Comparison of ENCODE assay signal across 19 mouse cellular contexts in the genomic region with DNA sequence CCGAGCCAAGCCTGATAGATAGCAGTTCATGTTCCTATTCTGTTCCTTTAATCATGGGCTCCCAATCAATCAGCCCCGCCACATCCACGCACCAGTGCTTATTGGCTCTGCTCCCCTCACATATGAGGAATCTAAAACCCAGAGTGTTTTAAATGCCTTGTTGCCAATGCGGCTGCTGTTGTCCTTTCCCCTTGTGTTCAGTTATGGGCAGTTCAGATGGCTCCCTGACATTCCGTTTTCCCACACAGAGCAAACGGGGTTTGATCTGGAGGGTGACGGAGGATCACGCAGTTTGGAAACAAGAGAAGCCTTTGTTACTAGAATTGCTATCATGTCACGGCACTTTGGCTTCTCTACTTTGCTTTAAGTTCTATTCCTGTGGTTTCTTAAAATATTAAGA.
DNase-seq lines count a peak whose midpoint lies in the region; ATAC-seq lines count a peak whose summit lies in the region.
"Had no signal": no experiment of that assay in that cellular context is flagged by ENCODE, and none has a peak within 500 bp of the region (broad histone marks: within the 10 kb centered on the region; RNA-seq: fewer than 3 reads in every experiment).

No protein-coding gene starts in this region.

- H3K4me2 ChIP-seq in heart, embryonic 15.5 days: 0 out of 2 replicates have a peak overlapping the region, but pooled peaks have one; percentile 10
- H3K4me2 ChIP-seq in heart, embryonic 11.5 days: no peak overlapping the region
- peak overlapping the region; percentile 4; the same call in 1 of the 2 replicates for H3K4me2 ChIP-seq in lung, embryonic 16.5 days (ENCODE audit: low read depth, low read length)
- peak overlapping the region; percentile 17 for H3K4me2 ChIP-seq in embryonic facial prominence, embryonic 14.5 days (ENCODE audit: low read depth, low read length)
- H3K4me2 ChIP-seq: forebrain, embryonic 15.5 days; hindbrain, embryonic 13.5 days had no signal

- H3K9me3 ChIP-seq in heart, embryonic 15.5 days (replicated peaks): no peaks in the 10 kb centered on the region
- no peaks in the 10 kb centered on the region for H3K9me3 ChIP-seq in heart, embryonic 11.5 days (replicated peaks; ENCODE audit: control insufficient read depth, low read length)
- H3K9me3 ChIP-seq in lung, embryonic 16.5 days (ENCODE audit: control insufficient read depth, low read length): no peaks in the 10 kb centered on the region
- H3K9me3 ChIP-seq in embryonic facial prominence, embryonic 14.5 days (ENCODE audit: control insufficient read depth, low read length): no peaks in the 10 kb centered on the region
- H3K9me3 ChIP-seq: forebrain, embryonic 15.5 days; hindbrain, embryonic 13.5 days had no signal

- H3K36me3 ChIP-seq in heart, embryonic 15.5 days: no peaks in the 10 kb centered on the region
- no peaks in the 10 kb centered on the region for H3K36me3 ChIP-seq in heart, embryonic 11.5 days (ENCODE audit: control insufficient read depth, insufficient read depth, low read length)
- H3K36me3 ChIP-seq in lung, embryonic 16.5 days (ENCODE audit: control insufficient read depth, insufficient read depth, low read length): no peaks in the 10 kb centered on the region
- no peaks in the 10 kb centered on the region for H3K36me3 ChIP-seq in embryonic facial prominence, embryonic 14.5 days (ENCODE audit: control insufficient read depth, insufficient read depth, low read length)
- H3K36me3 ChIP-seq: forebrain, embryonic 15.5 days; hindbrain, embryonic 13.5 days had no signal

- no peaks in the 10 kb centered on the region for H3K27me3 ChIP-seq in heart, embryonic 15.5 days
- no peaks in the 10 kb centered on the region for H3K27me3 ChIP-seq in heart, embryonic 11.5 days (ENCODE audit: control insufficient read depth, insufficient read depth, low read length)
- no peaks in the 10 kb centered on the region for H3K27me3 ChIP-seq in lung, embryonic 16.5 days (ENCODE audit: control insufficient read depth, insufficient read depth, low read depth, low read length)
- H3K27me3 ChIP-seq in embryonic facial prominence, embryonic 14.5 days (replicated peaks; ENCODE audit: control insufficient read depth, insufficient read depth, low read length): no peaks in the 10 kb centered on the region
- H3K27me3 ChIP-seq: CH12.LX; forebrain, embryonic 15.5 days; hindbrain, embryonic 13.5 days; Patski had no signal

- intact Hi-C loops in left cerebral cortex, postnatal 4 days (cut with DNase I): no loop called here

- H3K4me3 ChIP-seq in heart, embryonic 15.5 days: no peak overlapping the region
- no peak overlapping the region for H3K4me3 ChIP-seq in heart, embryonic 11.5 days (ENCODE audit: low read depth, low read length)
- H3K4me3 ChIP-seq in lung, embryonic 16.5 days (ENCODE audit: low read length): no peak overlapping the region
- H3K4me3 ChIP-seq in embryonic facial prominence, embryonic 14.5 days (ENCODE audit: low read depth, low read length): no peak overlapping the region
- H3K4me3 ChIP-seq: forebrain, embryonic 15.5 days; hindbrain, embryonic 13.5 days had no signal

- DNase-seq in lung, postnatal 36 days: no peak
- peak; percentile 67 for DNase-seq in embryonic facial prominence, embryonic 14.5 days (ENCODE audit: low spot score)
- DNase-seq in mesoderm, embryonic 11.5 days (ENCODE audit: low read depth, low spot score): peak; percentile 37
- no peak for DNase-seq in left cerebral cortex, postnatal 4 days
- DNase-seq: adrenal gland, postnatal 14 days; cerebellum, adult 11-12 months; cerebellum, adult 9-10 months; cerebellum, postnatal 25 days; gastrocnemius, postnatal 36 days; heart, postnatal 14 days had no signal

- H3K4me1 ChIP-seq in heart, embryonic 15.5 days (replicated peaks): peaks cover 51% of the 10 kb centered on the region
- peaks cover 39% of the 10 kb centered on the region for H3K4me1 ChIP-seq in heart, embryonic 11.5 days (ENCODE audit: control insufficient read depth, insufficient read depth, low read length)
- H3K4me1 ChIP-seq in lung, embryonic 16.5 days (replicated peaks; ENCODE audit: control insufficient read depth, insufficient read depth, low read length): 0 out of 2 replicates have a peak, but pooled peaks cover 7% of the 10 kb centered on the region
- H3K4me1 ChIP-seq in embryonic facial prominence, embryonic 14.5 days (ENCODE audit: control insufficient read depth, insufficient read depth, low read length): peaks cover 16% of the 10 kb centered on the region
- H3K4me1 ChIP-seq: forebrain, embryonic 15.5 days; hindbrain, embryonic 13.5 days had no signal

- ATAC-seq in heart, embryonic 15.5 days (replicated peaks; ENCODE audit: insufficient number of reproducible peaks, insufficient read depth, low FRiP score, low read depth): no peak
- ATAC-seq in heart, embryonic 11.5 days (replicated peaks; ENCODE audit: insufficient number of reproducible peaks, low FRiP score, low TSS enrichment): no peak
- ATAC-seq in lung, embryonic 16.5 days (ENCODE audit: low read depth): peak; percentile 43; the same call in 1 of the 2 replicates
- peak; percentile 33 for ATAC-seq in embryonic facial prominence, embryonic 14.5 days (ENCODE audit: low read depth)
- ATAC-seq: activated CD4-positive, CD25-positive, alpha-beta regulatory T cell, adult 4 months; forebrain, embryonic 15.5 days; hindbrain, postnatal 0 days had no signal

- 56% methylated on average over 9 of the region's 9 CpGs for WGBS in heart, embryonic 15.5 days
- WGBS in heart, embryonic 11.5 days (ENCODE audit: insufficient replicate concordance): 62% methylated on average over 9 of the region's 9 CpGs
- WGBS in lung, embryonic 16.5 days: 38% methylated on average over 9 of the region's 9 CpGs
- WGBS in embryonic facial prominence, embryonic 14.5 days: 29% methylated on average over 9 of the region's 9 CpGs

- H3K9ac ChIP-seq in heart, embryonic 15.5 days: no peak overlapping the region
- H3K9ac ChIP-seq in heart, embryonic 11.5 days (ENCODE audit: low read depth, low read length): no peak overlapping the region
- H3K9ac ChIP-seq in lung, embryonic 16.5 days (ENCODE audit: low read length): no peak overlapping the region
- 0 out of 2 replicates have a peak overlapping the region, but pooled peaks have one; percentile 6 for H3K9ac ChIP-seq in embryonic facial prominence, embryonic 14.5 days (ENCODE audit: low read depth, low read length)
- H3K9ac ChIP-seq: forebrain, embryonic 15.5 days; hindbrain, embryonic 13.5 days had no signal

- H3K27ac ChIP-seq in heart, embryonic 15.5 days: no peak overlapping the region
- H3K27ac ChIP-seq in heart, embryonic 11.5 days (ENCODE audit: low read depth, low read length): no peak overlapping the region
- H3K27ac ChIP-seq in lung, embryonic 16.5 days (ENCODE audit: low read length): peak overlapping the region; percentile 24; the same call in 1 of the 2 replicates
- H3K27ac ChIP-seq in embryonic facial prominence, embryonic 14.5 days (replicated peaks; ENCODE audit: low read depth, low read length): peak overlapping the region; percentile 6
- H3K27ac ChIP-seq: forebrain, embryonic 15.5 days; hindbrain, embryonic 13.5 days; hindbrain, postnatal 0 days had no signal

Comparison
In these comparisons a context has a peak if more than half of its experiments do, and no peak if none do; other contexts are left out.
1. ATAC-seq: peak in lung, embryonic 16.5 days (single experiment) and embryonic facial prominence, embryonic 14.5 days (single experiment); none in heart, embryonic 15.5 days (single experiment) and heart, embryonic 11.5 days (single experiment).
2. H3K27ac ChIP-seq: peak in lung, embryonic 16.5 days (single experiment) and embryonic facial prominence, embryonic 14.5 days (single experiment); none in heart, embryonic 15.5 days (single experiment) and heart, embryonic 11.5 days (single experiment).
3. DNase-seq: peak in embryonic facial prominence, embryonic 14.5 days (single experiment) and mesoderm, embryonic 11.5 days (single experiment); none in lung, postnatal 36 days (single experiment) and left cerebral cortex, postnatal 4 days (single experiment).